Mouse (Mus musculus): ENCODE results near the gene 9230112D13Rik. TPM values are rescaled to one million over a fixed set of nuclear protein-coding genes. Genes with fewer than 3 reads are reported as not detected.

Gene 9230112D13Rik
- total and polyA plus RNA-seq, 3 experiments = not detected

DNA sequence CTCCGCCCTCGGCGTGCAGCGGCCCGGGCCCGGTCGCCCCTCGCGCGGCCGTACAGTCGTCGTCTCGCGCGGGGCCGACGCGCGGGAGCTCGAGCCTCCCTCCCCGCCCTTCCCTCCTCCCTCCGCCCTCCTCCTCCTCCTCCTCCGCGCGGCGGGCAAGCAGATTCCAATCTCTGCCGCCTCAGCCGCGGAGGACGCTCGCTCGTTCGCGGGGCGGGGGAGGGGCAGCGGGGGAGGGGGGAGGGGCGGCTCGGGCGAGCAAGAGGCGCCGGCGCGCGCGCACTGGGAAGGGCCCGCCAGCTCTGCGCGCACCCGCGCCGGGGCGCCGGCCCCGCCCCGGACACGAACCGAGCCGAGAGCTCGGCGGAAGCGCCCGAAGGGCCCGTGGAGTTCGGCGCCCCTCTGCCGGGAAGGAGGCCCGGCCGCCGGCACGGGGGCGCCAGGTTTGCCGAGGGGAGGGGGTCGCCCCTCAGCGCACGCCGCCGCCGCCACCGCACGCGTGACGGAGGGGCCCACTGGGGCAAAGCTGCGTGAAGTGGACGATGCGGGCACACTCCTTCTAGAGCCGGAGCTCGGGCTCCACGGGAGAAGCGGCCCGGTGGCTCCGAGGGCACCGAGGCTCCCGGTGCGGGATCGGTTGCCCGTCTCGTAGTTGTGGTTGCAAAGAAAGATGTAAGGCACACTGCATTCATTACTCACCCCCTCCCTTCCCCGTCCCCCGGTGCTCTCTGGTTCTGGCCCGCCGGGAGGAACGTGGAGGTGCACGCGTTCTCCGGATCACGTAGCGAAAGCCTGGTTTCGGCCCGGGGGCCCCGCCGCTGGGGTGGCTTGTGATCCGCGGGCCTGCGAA lies 19.9 kb downstream of the 9230112D13Rik start:
- no peaks in the 10 kb centered on the region; a peak in 1 of 4 replicates for H3K36me3 ChIP-seq (ENCODE audit: control insufficient read depth in 1 of 2, insufficient read depth in 2 of 2, low read length in 2 of 2)
- peak; percentile 68 for DNase-seq (ENCODE audit: low read depth, low spot score)
- H3K27me3 ChIP-seq (ENCODE audit: control insufficient read depth in 1 of 2, insufficient read depth in 2 of 2, low read length in 2 of 2) = no peaks in the 10 kb centered on the region
- peak overlapping the region; percentile 83 for H3K9ac ChIP-seq (ENCODE audit: control insufficient read depth, low read depth, low read length, poor library complexity, severe bottlenecking)
- H3K4me3 ChIP-seq (ENCODE audit: control insufficient read depth in 1 of 2, insufficient read depth in 1 of 2, low read depth in 2 of 2, low read length in 2 of 2) = peak overlapping the region; percentile 86 to 90
- H3K79me2 ChIP-seq (ENCODE audit: control insufficient read depth, insufficient read depth, low read length, poor library complexity) = peaks cover 5% of the 10 kb centered on the region
- peak overlapping the region; percentile 59 for H3K27ac ChIP-seq (ENCODE audit: control insufficient read depth, low read depth, low read length)
- H3K4me1 ChIP-seq (ENCODE audit: control insufficient read depth in 1 of 2, insufficient read depth in 2 of 2, low read length in 2 of 2) = no peaks in the 10 kb centered on the region
- TF ChIP-seq GATA1 (IDR thresholded peaks at IDR 0.05; ENCODE audit: low read depth, low read length) = no peak
- TF ChIP-seq NELFE (IDR thresholded peaks at IDR 0.05; ENCODE audit: low read depth, low read length) = peak; percentile 38; the same call in 1 of the 2 replicates
- peak; percentile 56 to 66; a peak in 2 of 4 replicates for TF ChIP-seq POLR2A (IDR thresholded peaks at IDR 0.05; ENCODE audit: control insufficient read depth in 1 of 2, insufficient read depth in 1 of 2, low read depth in 1 of 2, low read length in 2 of 2, poor library complexity in 1 of 2)
- no peak for TF ChIP-seq UBTF (IDR thresholded peaks at IDR 0.05; ENCODE audit: borderline replicate concordance, insufficient read depth, low read depth, low read length)
- 0 out of 2 replicates have a peak, but pooled peaks have one; percentile 23 for TF ChIP-seq RCOR1 (IDR thresholded peaks at IDR 0.05; ENCODE audit: low read depth, low read length)
- TF ChIP-seq ETS1 (IDR thresholded peaks at IDR 0.05; ENCODE audit: low read depth, low read length) = no peak
- no peak for TF ChIP-seq ZNF384 (IDR thresholded peaks at IDR 0.05; ENCODE audit: low read depth, low read length)
- TF ChIP-seq TAL1 (IDR thresholded peaks at IDR 0.05; ENCODE audit: low read length) = no peak
- TF ChIP-seq ELF1 (IDR thresholded peaks at IDR 0.05; ENCODE audit: low read depth, low read length) = no peak
- TF ChIP-seq NRF1 (IDR thresholded peaks at IDR 0.05; ENCODE audit: insufficient read depth, low read depth, low read length, poor library complexity, severe bottlenecking) = peak; percentile 52; the same call in 1 of the 2 replicates
- TF ChIP-seq HCFC1 (IDR thresholded peaks at IDR 0.05; ENCODE audit: low read depth, low read length) = no peak
- TF ChIP-seq CTCF (IDR thresholded peaks at IDR 0.05 in 2 of 3, conservative IDR thresholded peaks at IDR 0.05 in 1 of 3; ENCODE audit: control insufficient read depth in 1 of 3, insufficient read depth in 1 of 3, low read depth in 2 of 3, low read length in 3 of 3, poor library complexity in 1 of 3, severe bottlenecking in 1 of 3) = no peak
- no peak for TF ChIP-seq USF1 (IDR thresholded peaks at IDR 0.05; ENCODE audit: low read depth, low read length)
- TF ChIP-seq CHD1 (IDR thresholded peaks at IDR 0.05; ENCODE audit: low read depth, low read length) = no peak
- TF ChIP-seq KAT2A (conservative IDR thresholded peaks at IDR 0.05; ENCODE audit: low read depth, low read length) = no peak; the same call in 1 of the 2 replicates
- no peak for TF ChIP-seq MXI1 (IDR thresholded peaks at IDR 0.05; ENCODE audit: low read depth, low read length)
- TF ChIP-seq POLR2AphosphoS2 (IDR thresholded peaks at IDR 0.05; ENCODE audit: low read length) = no peak
- TF ChIP-seq SMC3 (IDR thresholded peaks at IDR 0.05; ENCODE audit: low read depth, low read length) = no peak
- no peak for TF ChIP-seq TBP (IDR thresholded peaks at IDR 0.05; ENCODE audit: low read depth, low read length)
- no peak for TF ChIP-seq MAFK (IDR thresholded peaks at IDR 0.05; ENCODE audit: borderline replicate concordance, low read depth, low read length)
- H3K9me3 ChIP-seq (replicated peaks; ENCODE audit: insufficient read depth, low read length) = no peaks in the 10 kb centered on the region
